Mouse (Mus musculus) layer of hippocampus, adult 2 months (tissue): ENCODE measurements around the gene Zp3. TPM values are rescaled to one million over a fixed set of nuclear protein-coding genes. Genes with fewer than 3 reads are reported as not detected.

ENCODE experiments used
- DNase-seq, 2 experiments: peaks; one replicate each; pipeline ENCODE4 v3.0.0; 2022; ENCODE audit warnings: low spot score in 2 of 2
- H3K27ac ChIP-seq: fragments of 200-600 bp; 2 replicates; pipeline ENCODE4 v1.8.1; 2022
- H3K4me3 ChIP-seq: fragments of 200-600 bp; 2 replicates; pipeline ENCODE4 v1.8.1; 2022; ENCODE audit warnings: mild to moderate bottlenecking
- CTCF ChIP-seq: fragments of 200-600 bp; conservative IDR thresholded peaks from 2 replicates; pipeline ENCODE4 v1.8.1; 2022; ENCODE audit warnings: antibody characterized with exemption, mild to moderate bottlenecking, moderate library complexity
- long read RNA-seq, 2 experiments: library from polyadenylated mRNA; stranded (forward); transcript quantifications; one replicate each; pipeline ENCODE4 v2.0.0; 2021; ENCODE audit warnings: borderline mapping rate in 2 of 2
- total RNA-seq, 2 experiments: library from RNA; stranded (reverse); gene quantifications; 2 replicates each; pipeline ENCODE4 v1.2.3; 2021

Gene Zp3
- not detected for total RNA-seq
- long read RNA-seq, experiment 1, result 0 reads
- long read RNA-seq, experiment 2, result 0 reads

DNA sequence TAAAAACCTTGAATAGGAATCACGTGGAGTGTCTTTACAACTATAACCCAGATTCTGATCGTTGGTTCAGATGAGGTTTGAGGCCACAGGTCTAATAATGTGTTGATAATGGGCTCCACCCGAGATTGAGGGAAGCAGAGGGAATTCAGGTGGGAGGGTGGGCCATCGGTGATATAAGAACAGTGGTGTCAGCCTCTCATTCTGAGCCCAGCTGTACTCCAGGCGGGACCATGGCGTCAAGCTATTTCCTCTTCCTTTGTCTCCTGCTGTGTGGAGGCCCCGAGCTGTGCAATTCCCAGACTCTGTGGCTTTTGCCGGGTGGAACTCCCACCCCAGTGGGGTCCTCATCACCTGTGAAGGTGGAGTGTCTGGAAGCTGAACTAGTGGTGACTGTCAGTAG lies at the start of gene Zp3:
Gene Zp3 (plus strand): TSS at position 196 of the 400 bp plus-strand sequence.
- Histone ChIP-seq H3K27ac (no peak within 1 kb of the TSS), H3K4me3 (no peak within 1 kb of the TSS)
- no peak for DNase-seq
- no peak for TF ChIP-seq CTCF

DNA sequence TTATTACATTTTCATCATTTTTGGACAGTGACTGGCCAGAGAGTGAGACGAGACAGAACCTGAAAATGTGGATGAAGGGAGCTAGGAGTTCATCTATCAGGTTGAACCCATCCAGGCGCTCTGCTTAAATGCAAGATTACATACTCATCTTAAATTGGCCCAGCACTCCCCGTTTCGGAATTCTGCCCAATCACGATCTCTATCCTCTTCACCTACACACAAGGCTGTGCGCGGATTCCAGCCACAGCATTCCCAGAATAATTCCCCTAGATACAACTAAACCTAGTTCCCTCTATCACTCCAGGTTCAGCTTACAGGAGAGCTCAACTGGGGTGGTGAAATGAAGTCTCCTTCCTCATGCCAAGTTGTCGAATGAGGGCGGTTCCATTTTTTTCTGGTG lies 48.4 kb upstream of the Zp3 start:
- no peak for DNase-seq
- Histone ChIP-seq H3K27ac (peak overlapping the region; percentile 99; the same call in 1 of the 2 replicates), H3K4me3 (peak overlapping the region; percentile 90)
- TF ChIP-seq CTCF, result no peak

DNA sequence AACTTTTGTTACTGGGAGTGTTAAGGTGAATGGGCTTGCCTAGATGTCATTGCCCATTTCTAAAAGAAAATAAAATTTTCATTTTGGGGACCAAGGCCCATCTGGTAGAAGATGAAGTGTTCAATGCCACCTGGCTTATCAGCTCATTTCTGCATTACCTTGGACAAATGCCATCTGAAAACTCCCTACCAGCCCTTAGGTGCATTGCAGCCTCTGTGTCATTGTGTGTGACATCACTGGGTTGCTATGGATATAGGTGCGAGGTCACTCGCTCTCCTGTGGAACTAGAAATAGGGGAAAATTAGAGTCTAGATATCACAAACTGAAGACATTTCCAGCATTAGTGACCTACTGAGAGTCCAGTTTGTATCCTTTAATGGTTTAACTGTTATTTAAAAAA lies 47.5 kb upstream of the Zp3 start:
- Histone ChIP-seq H3K4me3 (peak overlapping the region; percentile 90), H3K27ac (peak overlapping the region; percentile 99)
- DNase-seq, result no peak
- TF ChIP-seq CTCF, result no peak

DNA sequence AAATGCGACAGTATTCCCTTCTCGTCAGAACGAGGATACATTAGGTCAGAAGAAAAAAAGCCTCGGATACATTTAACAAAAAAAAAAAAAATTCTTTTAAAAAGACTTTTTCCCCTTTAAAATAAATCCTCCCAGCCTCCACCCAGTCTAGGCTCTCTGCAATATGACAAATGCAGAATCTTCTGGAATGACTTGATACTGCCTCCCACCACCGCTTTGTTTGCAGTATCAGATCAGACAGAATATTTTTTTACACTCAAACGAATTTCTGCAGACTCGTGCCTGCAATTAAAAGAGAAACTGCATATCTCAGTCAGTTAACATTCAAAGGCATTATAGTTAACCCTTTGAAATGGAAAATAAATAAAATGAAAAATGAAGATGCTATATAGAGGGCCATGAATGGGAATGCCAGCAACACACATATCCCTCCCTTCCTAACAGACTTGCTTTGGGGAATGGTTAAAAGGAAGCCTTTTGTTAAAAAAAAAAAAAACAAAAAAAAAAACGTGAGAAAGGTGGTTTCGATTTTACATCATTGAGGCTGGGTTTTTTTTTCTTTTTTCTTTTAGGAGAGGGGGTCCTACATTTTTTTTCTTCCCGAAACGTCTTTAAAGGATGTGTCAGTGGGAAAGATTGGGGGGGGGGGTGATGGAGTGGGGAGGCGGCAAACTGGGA lies 46.5 kb upstream of the Zp3 start:
- DNase-seq, result no peak
- H3K4me3 ChIP-seq, result peak overlapping the region; percentile 90
- H3K27ac ChIP-seq, result peak overlapping the region; percentile 99
- no peak for TF ChIP-seq CTCF

DNA sequence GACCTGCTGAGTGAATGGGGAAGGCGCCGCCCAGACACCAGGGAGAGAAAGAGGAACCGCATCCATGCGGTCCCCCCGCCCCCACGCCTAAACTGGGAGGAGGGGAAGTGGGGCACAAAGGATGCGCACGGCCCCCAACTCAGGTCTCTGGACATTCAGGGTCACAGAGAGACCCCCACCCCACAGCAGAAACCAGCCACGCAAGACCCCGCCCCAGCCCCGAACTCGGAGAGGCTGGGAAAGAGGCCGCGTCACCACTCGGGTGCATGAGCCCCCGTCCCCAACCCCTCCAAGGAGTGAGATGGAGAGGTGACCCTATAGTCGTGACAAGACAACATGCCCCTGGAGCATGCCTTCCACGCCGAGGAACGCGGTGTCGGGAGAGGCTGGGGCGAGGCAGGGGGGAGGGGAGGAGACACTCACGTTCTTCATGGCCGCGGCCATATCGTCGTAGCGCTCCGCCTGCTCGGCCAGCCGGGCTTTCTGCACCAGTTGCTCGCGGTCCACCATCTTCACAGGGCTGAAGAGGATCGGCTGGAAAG lies 45.9 kb upstream of the Zp3 start:
- peak overlapping the region; percentile 99 for H3K27ac ChIP-seq
- TF ChIP-seq CTCF, result no peak
- peak; percentile 72 to 75 for DNase-seq
- peak overlapping the region; percentile 90 for H3K4me3 ChIP-seq

DNA sequence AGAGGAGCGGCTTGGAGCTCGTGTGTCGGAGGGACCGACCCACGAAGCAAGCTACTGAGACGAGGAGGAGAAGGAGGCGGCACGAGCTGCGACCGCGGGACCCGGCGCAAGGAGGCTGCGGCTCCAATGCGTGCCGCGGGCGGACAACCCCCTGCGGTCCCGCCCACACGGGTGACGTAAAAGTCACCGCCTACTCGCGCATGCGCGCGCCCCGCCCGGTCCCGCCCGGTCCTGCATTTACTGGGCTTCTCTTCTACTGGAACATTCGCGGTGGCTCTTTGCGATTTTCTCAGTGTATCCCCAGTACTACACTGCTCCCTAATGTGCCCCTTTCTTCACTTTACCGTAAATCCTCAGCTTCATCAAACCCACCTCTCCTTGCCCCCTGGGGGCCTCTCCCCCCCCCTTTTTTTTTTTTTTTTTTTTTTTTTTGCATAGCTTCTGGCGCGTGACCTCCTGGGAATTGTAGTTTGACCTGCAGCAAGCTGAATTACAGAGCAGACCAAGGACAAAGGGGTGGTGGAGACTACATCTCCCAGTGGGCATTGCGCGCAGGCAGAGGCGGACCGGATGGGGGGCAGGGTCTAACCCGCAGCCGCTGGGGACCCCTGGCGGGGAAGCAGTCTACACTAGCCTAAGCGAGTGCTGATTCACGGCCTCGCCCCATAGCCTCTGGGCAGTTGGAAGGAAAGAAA lies 45.3 kb upstream of the Zp3 start, which contains the start of gene Ywhag:
Gene Ywhag (minus strand): TSS at position 136 of the 695 bp plus-strand sequence.
- peak within 1 kb of the TSS; percentile 90 for H3K4me3 ChIP-seq
- peak; percentile 78 for TF ChIP-seq CTCF
- H3K27ac ChIP-seq, result peak within 1 kb of the TSS; percentile 99
- peak; percentile 98 to 99 for DNase-seq

DNA sequence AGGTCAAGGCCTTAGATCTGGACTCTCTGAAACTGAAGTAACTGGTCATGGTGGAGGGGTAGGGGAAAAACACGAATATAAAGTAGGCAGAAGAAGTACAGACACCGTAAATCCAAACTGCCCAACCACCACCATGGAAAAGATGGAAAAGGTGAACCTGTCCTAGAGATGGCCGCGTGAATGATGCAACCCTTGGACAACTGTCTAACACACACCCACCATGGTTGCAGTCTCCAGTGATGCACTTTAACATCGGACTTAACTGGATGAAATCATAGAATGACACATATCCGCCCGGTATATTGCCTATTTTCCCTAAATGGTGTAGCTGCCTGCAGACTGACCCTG lies 44.7 kb upstream of the Zp3 start:
- DNase-seq, result no peak
- H3K4me3 ChIP-seq, result peak overlapping the region; percentile 90
- TF ChIP-seq CTCF, result no peak
- H3K27ac ChIP-seq, result peak overlapping the region; percentile 99

DNA sequence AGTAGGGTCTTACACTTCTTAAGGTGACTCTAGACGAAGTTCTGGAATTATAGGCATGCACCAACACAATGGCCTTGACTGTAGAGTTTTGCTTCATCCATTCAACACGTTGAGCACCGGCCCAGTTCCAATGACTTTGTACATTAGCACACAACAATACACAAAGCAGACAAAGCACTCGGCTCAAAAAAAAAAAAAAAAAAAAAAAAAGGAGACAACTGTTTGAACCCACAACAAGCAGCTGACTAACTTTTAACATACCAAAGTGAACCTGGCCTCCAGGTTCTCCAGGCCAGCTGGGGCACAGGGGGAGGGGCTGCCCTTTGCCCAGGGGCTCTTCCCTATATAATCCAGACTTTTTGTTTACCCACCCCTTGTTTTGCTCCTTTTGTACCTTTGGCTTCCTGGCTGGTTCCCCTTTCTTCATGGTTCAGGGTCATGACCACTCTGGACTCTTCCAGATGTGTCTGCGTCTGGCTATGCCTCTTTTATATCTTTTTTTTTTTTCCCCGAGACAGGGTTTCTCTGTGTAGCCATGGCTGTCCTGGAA lies 44.2 kb upstream of the Zp3 start:
- DNase-seq, result no peak
- H3K4me3 ChIP-seq, result no peak overlapping the region
- TF ChIP-seq CTCF, result no peak
- H3K27ac ChIP-seq, result peak overlapping the region; percentile 99; the same call in 1 of the 2 replicates

DNA sequence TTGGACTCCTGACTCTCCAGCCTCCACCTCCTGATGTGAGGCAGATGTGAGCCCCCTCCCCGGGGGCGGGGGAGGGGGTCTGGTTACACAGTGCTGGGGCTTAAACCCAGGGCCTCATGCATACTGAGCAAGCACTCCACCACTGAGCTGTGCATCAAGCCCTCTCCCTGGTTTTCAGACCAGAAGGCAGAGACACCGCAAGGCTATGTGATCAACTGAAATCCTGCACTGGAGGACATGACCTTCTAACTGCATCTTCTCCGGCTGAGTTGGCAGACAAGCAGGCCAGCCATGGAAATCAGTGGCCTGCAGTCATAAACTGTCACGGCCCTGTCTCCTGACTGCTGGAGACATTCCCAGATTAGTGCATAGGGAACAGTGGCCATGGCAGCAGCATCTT lies 39.3 kb upstream of the Zp3 start:
- DNase-seq, result no peak
- Histone ChIP-seq H3K4me3 (no peak overlapping the region), H3K27ac (no peak overlapping the region)
- no peak for TF ChIP-seq CTCF

DNA sequence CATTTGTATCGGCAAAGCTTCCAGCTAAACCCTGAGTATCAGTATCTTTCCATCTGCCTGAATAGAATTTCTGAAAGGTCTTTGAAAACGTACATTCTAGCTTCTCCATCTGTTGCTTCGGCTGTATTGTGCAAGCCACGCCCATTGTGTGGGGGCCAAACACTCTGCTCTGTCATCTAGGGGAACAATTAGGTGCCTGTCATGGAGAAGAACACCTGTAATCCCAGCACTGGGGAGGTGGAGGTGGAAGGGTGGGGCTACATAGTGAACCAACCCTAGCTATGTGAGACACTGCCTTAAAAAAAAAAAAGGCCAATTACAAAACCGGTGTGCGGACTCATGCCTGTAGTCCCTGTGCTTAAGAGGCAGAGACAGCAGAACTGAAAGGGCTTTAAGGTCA lies 37.2 kb upstream of the Zp3 start:
- DNase-seq, result peak in 1 of 2 experiments; percentile 47
- Histone ChIP-seq H3K27ac (no peak overlapping the region), H3K4me3 (no peak overlapping the region)
- no peak for TF ChIP-seq CTCF

DNA sequence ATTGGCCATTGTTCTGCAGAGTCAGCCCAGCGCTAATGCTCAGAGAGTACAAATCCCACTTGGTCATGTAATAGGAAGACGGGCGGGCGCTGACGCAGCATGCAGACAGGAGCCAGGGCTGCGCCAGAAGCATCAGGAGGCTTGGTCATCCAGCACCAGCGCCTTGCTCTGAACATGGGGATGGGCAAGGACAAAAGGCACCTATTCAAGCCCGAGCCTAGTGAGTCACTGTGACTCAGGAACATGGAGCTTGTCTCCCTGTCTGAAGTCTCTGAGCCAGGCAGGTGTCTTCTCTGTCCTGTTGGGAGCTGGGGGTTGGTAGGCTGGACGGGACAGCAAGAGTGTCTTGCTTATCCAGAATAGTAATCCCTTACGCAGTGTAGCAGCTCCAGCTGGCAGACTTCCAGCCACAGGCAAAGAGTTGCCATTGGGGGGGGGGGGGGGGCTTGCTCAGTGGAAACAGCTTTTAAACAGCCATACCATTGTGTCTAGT lies 33.9 kb upstream of the Zp3 start:
- Histone ChIP-seq H3K4me3 (no peak overlapping the region), H3K27ac (no peak overlapping the region)
- no peak for TF ChIP-seq CTCF
- DNase-seq, result no peak

DNA sequence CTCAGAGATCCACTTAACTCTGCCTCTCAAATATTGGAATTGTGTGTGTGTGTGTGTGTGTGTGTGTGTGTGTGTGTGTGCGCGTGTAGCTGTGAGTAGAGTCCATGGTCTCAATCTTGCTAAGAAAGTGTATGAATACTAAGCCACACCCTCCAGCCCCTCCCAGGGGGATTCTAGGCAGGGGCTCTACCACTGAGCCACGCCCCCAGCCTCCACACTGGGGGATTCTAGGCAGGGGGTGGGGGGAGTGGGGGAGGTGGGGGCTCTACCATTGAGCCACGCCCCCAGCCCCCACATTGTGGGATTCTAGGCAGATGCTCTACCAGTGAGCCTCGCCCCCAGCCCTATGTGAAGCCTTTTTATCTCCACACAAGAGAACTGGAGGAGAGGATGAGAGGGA lies 33.3 kb upstream of the Zp3 start:
- no peak for TF ChIP-seq CTCF
- H3K27ac ChIP-seq, result no peak overlapping the region
- H3K4me3 ChIP-seq, result no peak overlapping the region

More for the DNA sequence above, 33.3 kb upstream of the Zp3 start:
- DNase-seq, result no peak
